Mouse (Mus musculus): ENCODE measurements at regions not wholly inside any gene's neighbourhood (a gene's known extent, or its start where the extent isn't known, plus 50 kb on each side); places are given as distances from the start of the nearest gene placed in this dataset.

- Histone ChIP-seq H3K4me2 (ENCODE audit: low read depth, low read length) (no peak overlapping the region), H3K27me3 (ENCODE audit: insufficient read depth, low read length) (no peaks in the 10 kb centered on the region), H3K36me3 (ENCODE audit: insufficient read depth, low read length) (no peaks in the 10 kb centered on the region), H3K27ac (no peak overlapping the region), H3K9me3 (ENCODE audit: low read length) (no peaks in the 10 kb centered on the region), H3K9ac (replicated peaks; ENCODE audit: low read length) (no peak overlapping the region), H3K4me3 (ENCODE audit: low read length) (no peak overlapping the region), H3K4me1 (ENCODE audit: insufficient read depth, low read length) (no peaks in the 10 kb centered on the region)
- 55% methylated on average over 4 of the region's 4 CpGs for WGBS
- ATAC-seq (0 out of 2 replicates have a peak, but pooled peaks have one; percentile 47), DNase-seq (ENCODE audit: low spot score) (peak; percentile 55)
- no peak for TF ChIP-seq CTCF (IDR thresholded peaks at IDR 0.05; ENCODE audit: low read depth)
Observed at GRCm38 (mm10) chr5:74821969-74822368, 119.3 kb upstream of the Lnx1 start.

- H3K4me2 ChIP-seq (ENCODE audit: low read depth, low read length): no peak overlapping the region
- H3K27me3 ChIP-seq (ENCODE audit: insufficient read depth, low read length): no peaks in the 10 kb centered on the region
- no peak overlapping the region for H3K27ac ChIP-seq
- no peak overlapping the region for H3K4me3 ChIP-seq (ENCODE audit: low read length)
- ATAC-seq (no peak), DNase-seq (ENCODE audit: low spot score) (peak; percentile 30)
- H3K9ac ChIP-seq (replicated peaks; ENCODE audit: low read length): no peak overlapping the region
- WGBS: 52% methylated on average over 5 of the region's 5 CpGs
- no peak for TF ChIP-seq CTCF (IDR thresholded peaks at IDR 0.05; ENCODE audit: low read depth)
- H3K36me3 ChIP-seq (ENCODE audit: insufficient read depth, low read length): no peaks in the 10 kb centered on the region
- H3K9me3 ChIP-seq (ENCODE audit: low read length): no peaks in the 10 kb centered on the region
- H3K4me1 ChIP-seq (ENCODE audit: insufficient read depth, low read length): no peaks in the 10 kb centered on the region
Observed at GRCm38 (mm10) chr5:74816523-74816922, 113.8 kb upstream of the Lnx1 start.

DNA sequence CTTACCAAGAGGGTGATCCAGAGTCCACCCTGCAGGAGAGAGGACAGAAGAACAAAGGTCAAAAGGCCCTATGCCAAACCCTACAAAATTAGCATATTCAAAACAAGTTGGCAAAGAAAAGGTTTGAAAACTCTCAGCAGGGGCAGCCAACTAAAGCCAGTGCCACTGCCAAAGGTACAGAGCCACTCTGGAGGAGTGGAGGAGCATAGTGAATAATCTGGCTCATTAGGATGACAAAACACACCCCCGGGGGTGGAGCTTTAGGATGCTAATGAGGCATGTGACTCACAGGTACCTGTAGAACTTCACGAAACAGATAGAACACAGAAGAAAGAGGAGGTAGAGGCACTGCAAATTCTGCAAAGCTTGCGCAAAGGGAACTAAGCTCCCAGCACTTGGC lies 110.7 kb upstream of the Lnx1 start:
- Histone ChIP-seq H3K9ac (replicated peaks; ENCODE audit: low read length) (no peak overlapping the region), H3K4me2 (ENCODE audit: low read depth, low read length) (no peak overlapping the region), H3K27me3 (ENCODE audit: insufficient read depth, low read length) (no peaks in the 10 kb centered on the region), H3K4me3 (ENCODE audit: low read length) (no peak overlapping the region), H3K4me1 (ENCODE audit: insufficient read depth, low read length) (no peaks in the 10 kb centered on the region), H3K27ac (no peak overlapping the region), H3K36me3 (ENCODE audit: insufficient read depth, low read length) (no peaks in the 10 kb centered on the region), H3K9me3 (ENCODE audit: low read length) (no peaks in the 10 kb centered on the region)
- 31% methylated on average over 3 of the region's 3 CpGs for WGBS
- peak; percentile 68; the same call in 1 of the 2 replicates for ATAC-seq
- DNase-seq (ENCODE audit: low spot score): peak; percentile 59
- TF ChIP-seq CTCF (IDR thresholded peaks at IDR 0.05; ENCODE audit: low read depth): no peak

- Histone ChIP-seq H3K4me1 (ENCODE audit: insufficient read depth, low read length) (no peaks in the 10 kb centered on the region), H3K36me3 (ENCODE audit: insufficient read depth, low read length) (no peaks in the 10 kb centered on the region), H3K4me3 (ENCODE audit: low read length) (no peak overlapping the region), H3K9ac (replicated peaks; ENCODE audit: low read length) (no peak overlapping the region), H3K27me3 (ENCODE audit: insufficient read depth, low read length) (no peaks in the 10 kb centered on the region), H3K4me2 (ENCODE audit: low read depth, low read length) (no peak overlapping the region), H3K27ac (no peak overlapping the region), H3K9me3 (ENCODE audit: low read length) (no peaks in the 10 kb centered on the region)
- no peak for TF ChIP-seq CTCF (IDR thresholded peaks at IDR 0.05; ENCODE audit: low read depth)
- no peak for DNase-seq (ENCODE audit: low spot score)
- WGBS: 70% methylated on average over 7 of the region's 7 CpGs
- no peak for ATAC-seq
Observed at GRCm38 (mm10) chr5:74811046-74811445, 108.3 kb upstream of the Lnx1 start.

DNA sequence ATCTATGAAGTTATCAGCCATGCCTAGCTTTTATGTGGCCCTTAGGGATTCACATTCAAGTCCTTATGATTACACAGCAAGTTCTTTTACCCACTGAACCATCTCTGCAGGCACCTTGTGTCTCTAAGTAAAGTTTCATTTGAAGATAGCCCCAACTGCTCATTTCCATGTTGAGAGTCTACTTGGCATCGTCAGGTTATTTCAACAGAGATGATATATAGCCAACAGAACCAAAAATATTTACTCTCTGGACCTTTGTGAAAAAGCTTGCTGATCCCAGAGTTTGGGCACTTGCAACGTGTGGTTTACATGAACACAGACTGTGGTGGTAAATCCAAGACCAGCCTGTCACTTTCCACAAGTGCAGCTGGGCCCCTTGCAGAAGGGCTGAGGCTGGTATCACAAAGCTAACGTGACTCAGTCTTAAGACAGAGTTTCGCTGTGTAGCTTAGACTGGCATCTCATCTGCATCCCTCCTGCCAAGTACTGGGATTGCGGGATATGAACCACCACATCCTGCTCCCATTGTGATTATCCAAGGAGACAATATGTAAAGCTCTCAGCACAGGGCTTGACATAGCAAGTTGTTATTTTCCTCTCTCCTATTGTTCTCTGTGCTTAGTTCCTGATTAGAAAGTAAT lies 105.0 kb upstream of the Lnx1 start:
- H3K9me3 ChIP-seq (ENCODE audit: low read length): no peaks in the 10 kb centered on the region
- TF ChIP-seq CTCF (IDR thresholded peaks at IDR 0.05; ENCODE audit: low read depth): no peak
- no peak overlapping the region for H3K27ac ChIP-seq
- H3K27me3 ChIP-seq (ENCODE audit: insufficient read depth, low read length): no peaks in the 10 kb centered on the region
- no peak overlapping the region for H3K9ac ChIP-seq (replicated peaks; ENCODE audit: low read length)
- 66% methylated on average over 5 of the region's 5 CpGs for WGBS
- 0 out of 2 replicates have a peak, but pooled peaks cover under 1% of the 10 kb centered on the region for H3K4me1 ChIP-seq (ENCODE audit: insufficient read depth, low read length)
- H3K4me3 ChIP-seq (ENCODE audit: low read length): no peak overlapping the region
- no peaks in the 10 kb centered on the region for H3K36me3 ChIP-seq (ENCODE audit: insufficient read depth, low read length)
- H3K4me2 ChIP-seq (ENCODE audit: low read depth, low read length): no peak overlapping the region
- ATAC-seq (no peak), DNase-seq (ENCODE audit: low spot score) (no peak)

DNA sequence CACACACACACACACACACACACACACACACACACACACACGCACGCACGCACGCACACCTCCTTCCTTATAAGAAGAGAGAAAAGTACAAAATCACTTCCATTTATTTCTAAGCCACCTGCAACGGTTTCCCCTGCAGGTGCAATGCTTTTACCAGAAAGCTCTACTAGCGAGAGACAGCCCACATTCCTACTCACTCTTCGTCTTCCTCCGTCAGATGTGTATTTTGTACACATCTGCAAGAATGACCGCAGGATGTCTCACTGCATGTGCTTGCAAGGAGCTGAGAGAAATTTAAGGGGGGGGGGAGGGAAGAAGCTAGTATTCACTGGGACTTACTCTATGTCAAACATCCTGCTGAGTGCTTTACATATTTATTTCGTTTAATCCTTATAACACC lies 99.2 kb upstream of the Lnx1 start:
- WGBS: 67% methylated on average over 10 of the region's 10 CpGs
- H3K9me3 ChIP-seq (ENCODE audit: low read length): no peaks in the 10 kb centered on the region
- ATAC-seq: no peak
- no peak overlapping the region for H3K9ac ChIP-seq (replicated peaks; ENCODE audit: low read length)
- 0 out of 2 replicates have a peak, but pooled peaks cover 2% of the 10 kb centered on the region for H3K4me1 ChIP-seq (ENCODE audit: insufficient read depth, low read length)
- H3K4me3 ChIP-seq (ENCODE audit: low read length): no peak overlapping the region
- no peaks in the 10 kb centered on the region for H3K36me3 ChIP-seq (ENCODE audit: insufficient read depth, low read length)
- no peak for DNase-seq (ENCODE audit: low spot score)
- H3K4me2 ChIP-seq (ENCODE audit: low read depth, low read length): no peak overlapping the region
- no peak for TF ChIP-seq CTCF (IDR thresholded peaks at IDR 0.05; ENCODE audit: low read depth)
- no peaks in the 10 kb centered on the region for H3K27me3 ChIP-seq (ENCODE audit: insufficient read depth, low read length)
- H3K27ac ChIP-seq: no peak overlapping the region

DNA sequence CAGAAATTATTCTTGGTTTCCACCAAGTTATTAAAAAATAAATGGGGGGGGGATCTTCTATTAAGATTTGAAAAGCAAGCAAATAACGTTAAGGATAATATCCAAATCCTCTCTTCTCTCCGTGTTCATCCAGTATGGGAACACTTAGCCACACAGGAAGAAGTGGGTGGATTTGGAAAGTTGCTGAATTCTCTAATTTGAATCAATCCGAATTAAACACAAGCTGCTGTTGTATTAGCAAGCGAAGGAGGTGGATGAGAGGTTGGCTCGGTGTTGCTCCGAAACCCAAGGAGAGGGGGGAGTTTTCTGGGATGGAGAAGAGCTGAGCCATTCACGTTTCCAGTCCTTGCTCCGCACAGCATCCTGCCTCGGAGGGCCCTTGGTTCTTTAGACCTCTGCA lies 97.6 kb upstream of the Lnx1 start:
- 72% methylated on average over 9 of the region's 9 CpGs for WGBS

More for the DNA sequence above, 97.6 kb upstream of the Lnx1 start:
- Histone ChIP-seq H3K4me3 (ENCODE audit: low read length) (no peak overlapping the region), H3K27me3 (ENCODE audit: insufficient read depth, low read length) (no peaks in the 10 kb centered on the region), H3K4me1 (ENCODE audit: insufficient read depth, low read length) (0 out of 2 replicates have a peak, but pooled peaks cover 2% of the 10 kb centered on the region), H3K9me3 (ENCODE audit: low read length) (no peaks in the 10 kb centered on the region), H3K4me2 (ENCODE audit: low read depth, low read length) (no peak overlapping the region), H3K9ac (replicated peaks; ENCODE audit: low read length) (no peak overlapping the region), H3K27ac (no peak overlapping the region), H3K36me3 (ENCODE audit: insufficient read depth, low read length) (no peaks in the 10 kb centered on the region)
- DNase-seq (ENCODE audit: low spot score): no peak
- no peak for ATAC-seq
- no peak for TF ChIP-seq CTCF (IDR thresholded peaks at IDR 0.05; ENCODE audit: low read depth)

Measured in hindbrain, postnatal 0 days (tissue).